Mouse (Mus musculus): Measurements from ENCODE around the gene 4930435E12Rik. TPM values are rescaled to one million over a fixed set of nuclear protein-coding genes. Genes with fewer than 3 reads are reported as not detected.

Gene 4930435E12Rik
- not detected for total RNA-seq (2023)

GRCm38 (mm10) chr16:38828649-38829048, at the start of gene 4930435E12Rik:
Gene 4930435E12Rik (minus strand): TSS chr16:38828749.

GRCm38 (mm10) chr16:38800091-38800490, 28.5 kb downstream of the 4930435E12Rik start, which contains the start of gene Upk1b:
Gene Upk1b (minus strand): TSS chr16:38800328.

Other genes with a start within 250 kb of the 4930435E12Rik start
- 9.8 TPM for gene Arhgap31, start 115.5 kb downstream of the 4930435E12Rik start, total RNA-seq (2023)
- gene B4galt4, start 86.5 kb downstream of the 4930435E12Rik start, total RNA-seq (2023): 0.86 TPM
- not detected for gene Upk1b, start 28.4 kb downstream of the 4930435E12Rik start, total RNA-seq (2023)
- gene Igsf11, start 63.9 kb upstream of the 4930435E12Rik start, total RNA-seq (2023): not detected